Mouse (Mus musculus): ENCODE measurements around the gene Btbd9.

DNA sequence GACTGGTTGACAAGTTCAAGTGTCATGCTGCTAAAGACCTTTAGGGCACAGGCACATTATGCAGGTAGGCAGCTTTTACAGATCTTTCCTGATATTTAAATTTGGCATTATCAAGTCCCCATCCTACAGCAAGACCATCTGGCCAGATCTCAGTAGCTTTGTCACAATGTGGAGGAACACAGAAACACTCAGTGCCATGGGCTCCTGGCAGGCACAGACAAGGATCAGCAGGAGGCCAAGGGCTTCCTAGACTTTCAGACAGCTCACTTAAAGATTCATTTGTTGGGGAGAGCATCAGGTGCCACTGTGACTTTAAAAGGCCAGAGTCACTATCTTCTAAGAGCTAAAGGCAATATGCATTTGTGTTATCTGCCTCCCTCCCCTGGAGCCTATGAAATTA, 293.3 kb downstream of the Btbd9 start:
- no peak for TF ChIP-seq CTCF (IDR thresholded peaks at IDR 0.05; ENCODE audit: control insufficient read depth, insufficient read depth, insufficient read length)
- no peak for TF ChIP-seq FOSL1 (IDR thresholded peaks at IDR 0.05; ENCODE audit: insufficient read depth, low read length, poor library complexity, severe bottlenecking)

Measured in C2C12 (cell line).